Mouse (Mus musculus) thymus, postnatal 4 days (tissue): ENCODE measurements around the gene Krtap16-1.
A peak's percentile ranks its signal among the peaks of the same experiment; 100 is the strongest.

Experiments used
- DNase-seq: peaks from one replicate; pipeline ENCODE4 v3.0.0; 2021

Gene Krtap16-1

DNA sequence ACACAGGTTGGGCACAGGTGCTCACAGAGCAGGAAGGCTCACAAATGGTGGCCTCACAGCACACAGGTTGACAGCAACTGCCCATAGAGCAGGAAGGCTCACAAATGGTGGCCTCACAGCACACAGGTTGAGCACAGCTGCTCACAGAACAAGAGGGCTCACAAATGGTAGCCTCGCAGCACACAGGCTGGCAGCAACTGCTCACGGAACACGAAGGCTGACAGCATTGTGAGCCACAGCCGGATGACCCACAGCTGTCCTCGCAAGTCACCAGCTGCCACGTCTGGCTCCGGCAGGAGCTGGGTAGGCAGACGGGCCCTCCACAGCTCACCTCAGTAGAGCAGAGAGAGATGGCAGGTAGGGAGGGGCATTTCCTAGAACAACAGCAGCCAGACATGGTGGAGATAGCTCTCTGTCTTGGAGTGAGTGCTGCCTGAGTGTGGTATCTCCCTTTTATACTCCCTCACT lies at the start of gene Krtap16-1:
Gene Krtap16-1, minus strand, starts transcription at position 418 of the 468 bp plus-strand sequence.
- DNase-seq: no peak

DNA sequence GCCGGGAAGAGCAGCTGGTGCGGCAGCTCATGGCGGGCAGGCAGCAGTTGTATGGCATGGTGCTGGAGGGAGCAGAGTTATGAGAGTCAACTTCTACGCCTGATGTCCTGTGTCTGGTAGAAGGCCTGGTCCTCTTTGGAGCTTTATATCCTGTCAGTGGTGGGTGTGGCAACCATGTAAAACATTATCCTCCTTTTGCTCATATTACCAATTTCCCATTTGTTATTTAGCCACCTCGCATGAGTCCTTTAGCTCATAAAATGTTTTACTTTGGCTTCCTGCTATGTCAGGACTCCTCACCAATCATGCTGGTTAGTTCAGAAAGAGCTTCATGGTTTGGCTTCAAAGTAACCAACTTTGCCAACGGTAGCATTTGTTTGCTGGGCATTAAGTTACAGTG lies 43.4 kb upstream of the Krtap16-1 start, which contains the start of gene Krt33b:
Gene Krt33b, minus strand, starts transcription at position 101 of the 400 bp plus-strand sequence.
- no peak for DNase-seq

DNA sequence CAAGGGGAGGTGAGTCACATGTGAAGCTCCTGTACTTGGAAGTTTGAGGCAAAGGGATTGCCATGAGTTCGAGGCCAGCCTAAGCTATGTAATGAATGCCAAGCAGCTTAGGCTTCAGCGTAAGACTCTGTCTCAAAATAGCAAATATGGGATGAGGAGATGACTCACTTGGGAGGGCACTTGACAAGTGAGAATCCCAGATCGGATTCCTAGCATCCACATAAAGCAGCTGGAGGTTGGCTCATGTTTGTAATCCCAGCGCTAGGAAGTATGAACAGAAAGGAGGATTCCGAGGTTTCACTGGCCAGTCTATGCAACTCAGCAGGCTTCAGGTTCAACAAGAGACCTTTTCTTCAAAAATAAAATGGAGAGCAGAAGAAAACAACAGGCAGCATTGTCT lies 35.0 kb upstream of the Krtap16-1 start:
- DNase-seq: no peak

- no peak for DNase-seq
These were observed 33.1 kb upstream of the Krtap16-1 start for GRCm38 (mm10) chr11:100019466-100019865.

DNA sequence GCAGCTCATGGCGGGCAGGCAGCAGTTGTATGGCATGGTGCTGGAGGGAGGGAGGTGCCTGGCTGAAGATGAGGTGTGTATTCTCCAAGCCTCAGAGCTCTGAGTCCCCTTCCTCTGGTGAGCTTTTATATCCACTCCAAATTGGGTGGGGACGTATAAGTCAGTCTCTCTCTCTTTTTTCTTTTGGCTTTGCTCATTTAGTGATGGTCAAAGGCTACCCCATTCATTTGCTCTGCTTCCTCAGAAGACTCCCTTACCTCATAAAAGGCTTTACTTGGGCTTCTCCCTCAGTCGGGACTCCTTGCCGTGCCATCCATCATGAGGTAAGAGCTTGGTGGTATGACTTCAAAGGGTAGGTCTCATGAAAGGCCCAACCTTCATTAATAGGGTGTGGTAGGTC lies 29.7 kb upstream of the Krtap16-1 start, which contains the start of gene Krt33a:
Gene Krt33a, minus strand, starts transcription at position 101 of the 400 bp plus-strand sequence.
- DNase-seq: no peak

- no peak for DNase-seq
These were observed 27.3 kb upstream of the Krtap16-1 start for GRCm38 (mm10) chr11:100013691-100014171.

DNA sequence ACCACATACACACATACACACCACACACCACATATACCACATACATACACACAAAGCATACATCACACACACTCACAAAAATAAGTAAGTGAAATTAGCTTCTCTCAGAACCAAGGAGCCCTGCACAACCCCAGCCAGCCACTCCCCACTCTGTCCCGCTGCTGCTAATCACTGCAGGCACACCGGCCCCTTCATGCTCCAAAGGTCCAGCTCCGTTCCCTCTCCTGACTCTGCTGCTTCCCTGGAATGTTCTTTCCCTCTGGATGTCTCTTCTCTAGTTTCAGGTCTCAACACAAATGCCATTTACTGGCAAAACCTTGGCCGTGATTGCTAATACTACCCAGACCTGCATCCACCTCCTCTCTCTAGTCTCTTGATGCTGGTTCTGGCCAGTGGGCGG lies 24.3 kb upstream of the Krtap16-1 start:
- DNase-seq: no peak

DNA sequence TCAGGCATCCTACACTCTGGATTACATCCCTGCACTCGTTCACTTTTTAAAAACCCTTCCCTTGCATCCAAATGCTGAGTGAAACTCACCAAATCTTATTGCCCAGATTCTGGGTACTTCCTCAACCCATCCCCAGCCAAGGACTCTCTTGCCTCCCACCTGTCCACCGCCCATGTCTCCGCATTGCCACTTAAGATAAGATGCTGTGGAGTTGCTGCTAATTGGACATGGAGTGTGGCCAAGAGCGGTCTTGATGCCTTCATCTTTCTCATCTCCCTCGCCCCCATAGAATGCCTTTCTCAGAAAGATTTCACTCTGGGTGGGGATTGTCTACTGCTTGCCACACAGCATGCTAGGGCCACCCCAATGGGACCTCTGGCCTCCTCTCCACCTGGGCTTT lies 21.9 kb upstream of the Krtap16-1 start:
- no peak for DNase-seq

- peak; percentile 37 for DNase-seq
These were observed 20.2 kb upstream of the Krtap16-1 start for GRCm38 (mm10) chr11:100006624-100007023.

DNA sequence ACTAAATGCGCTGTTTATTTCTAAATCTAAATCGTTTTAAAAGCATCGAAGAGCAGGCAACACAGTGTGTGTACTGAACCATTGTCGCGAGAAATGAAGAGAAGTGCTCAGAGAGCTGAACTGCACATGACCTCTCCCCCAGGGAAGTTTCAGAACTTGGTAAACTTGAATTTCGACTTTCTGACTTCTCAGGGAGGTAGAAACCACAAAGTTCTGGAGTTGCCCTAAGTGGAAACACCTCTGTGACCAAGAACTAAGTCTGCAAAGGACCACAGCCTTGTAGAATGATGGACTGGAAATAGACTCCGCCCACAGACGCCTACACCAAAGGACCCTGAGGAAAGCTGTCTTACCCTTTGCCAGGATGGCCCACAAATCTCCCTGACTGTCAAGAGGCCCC lies 19.5 kb upstream of the Krtap16-1 start:
- DNase-seq: no peak

GRCm38 (mm10) chr11:100004846-100005245 lies 18.4 kb upstream of the Krtap16-1 start:
- peak; percentile 52 for DNase-seq

- DNase-seq: no peak
These were observed 12.7 kb upstream of the Krtap16-1 start for GRCm38 (mm10) chr11:99999091-99999490.

DNA sequence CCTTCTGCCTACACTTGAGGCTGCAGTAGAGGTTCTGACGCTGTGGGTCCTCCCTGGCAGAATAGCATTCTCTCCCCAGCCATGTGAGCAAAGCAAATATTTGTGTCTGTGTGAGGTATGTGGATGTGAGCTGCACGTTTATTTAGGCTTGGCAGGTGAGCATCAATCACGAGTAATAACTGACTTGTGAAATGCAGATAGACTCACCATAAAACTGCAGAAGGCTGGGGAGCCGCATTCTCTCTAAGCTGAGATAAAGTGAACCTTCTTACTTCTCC lies 7.9 kb upstream of the Krtap16-1 start:
- no peak for DNase-seq

DNA sequence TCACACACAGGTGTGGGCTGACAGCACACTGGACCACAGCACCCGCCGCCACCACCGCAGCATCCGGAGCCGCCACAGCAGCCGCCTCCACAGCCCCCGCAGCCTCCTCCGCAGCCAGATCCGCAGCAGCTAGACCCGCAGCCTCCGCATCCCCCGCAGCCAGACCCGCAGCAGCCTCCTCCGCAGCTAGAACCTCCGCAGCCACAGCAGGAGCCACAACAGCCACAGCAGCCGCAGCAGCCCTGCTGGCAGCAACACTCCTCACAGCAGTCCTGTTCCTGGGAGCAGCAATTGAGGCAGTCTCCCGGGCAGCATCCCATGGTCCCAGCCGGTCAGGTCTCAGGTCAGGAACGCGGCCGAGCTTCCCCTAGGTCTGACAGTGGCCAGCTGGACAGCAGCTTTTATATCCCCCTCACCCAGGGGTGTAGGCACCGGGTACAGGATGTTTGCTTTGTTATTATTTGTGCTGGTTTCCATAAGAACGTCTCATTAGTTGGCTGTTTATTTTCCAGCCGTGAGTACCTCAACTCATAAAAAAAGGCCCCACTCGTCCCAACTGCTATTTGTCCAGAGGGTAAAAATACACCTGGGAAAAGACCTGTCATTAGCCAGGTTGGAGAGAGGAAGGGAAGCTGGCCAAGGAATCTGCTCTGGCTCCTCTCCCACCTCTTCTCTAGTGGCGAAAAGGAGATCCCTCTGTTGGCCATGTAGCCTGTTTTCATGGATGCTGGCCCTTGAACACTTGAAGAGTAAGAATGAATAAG lies 7.4 kb upstream of the Krtap16-1 start, which contains the start of gene Krtap17-1:
Gene Krtap17-1, minus strand, starts transcription at position 375 of the 764 bp plus-strand sequence.
- no peak for DNase-seq

DNA sequence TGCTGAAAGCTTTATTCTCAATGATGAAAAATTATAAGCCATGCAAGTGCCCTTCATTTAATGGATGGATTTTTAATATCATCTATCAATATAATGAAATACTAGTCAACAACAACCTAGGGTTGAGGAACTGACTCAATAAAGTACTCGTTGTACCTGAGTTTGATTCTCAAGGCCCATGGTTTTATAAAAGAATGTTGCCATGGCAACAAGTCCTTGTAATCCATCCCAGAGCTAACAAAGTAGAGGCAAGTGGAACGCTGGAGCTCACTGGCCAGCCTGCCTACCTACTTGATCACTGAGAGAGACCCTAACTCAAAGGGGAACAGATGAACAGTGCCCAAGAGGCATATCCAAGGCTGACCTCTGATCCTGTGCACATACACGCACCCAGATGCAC lies 4.2 kb upstream of the Krtap16-1 start:
- no peak for DNase-seq

DNA sequence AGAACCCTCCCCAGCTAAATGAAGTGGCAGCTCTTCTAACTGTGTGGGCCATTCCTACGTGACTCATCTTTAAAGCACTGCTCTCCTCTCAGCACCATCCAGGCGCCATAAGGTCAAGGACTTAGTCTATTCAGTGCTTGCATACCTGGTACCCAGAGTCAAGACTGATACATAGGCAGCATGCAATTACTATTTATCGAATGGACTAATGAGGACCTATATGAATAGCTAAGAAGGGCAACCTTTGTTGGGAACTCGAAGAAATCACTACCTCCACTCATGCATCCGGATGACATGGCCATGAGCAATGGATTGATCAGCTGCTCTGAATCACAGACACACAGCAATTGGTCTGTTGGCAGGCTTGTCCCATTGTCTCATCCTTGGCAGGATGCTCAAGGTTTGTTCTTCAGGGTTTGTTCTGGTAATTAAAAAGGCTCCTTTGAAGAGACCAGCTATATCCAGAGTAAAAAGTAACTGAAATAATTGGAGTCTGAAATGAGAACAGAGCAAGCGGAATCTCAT lies 3.5 kb upstream of the Krtap16-1 start:
- DNase-seq: no peak

- DNase-seq: no peak
These were observed 2.1 kb upstream of the Krtap16-1 start for GRCm38 (mm10) chr11:99988530-99988929.

DNA sequence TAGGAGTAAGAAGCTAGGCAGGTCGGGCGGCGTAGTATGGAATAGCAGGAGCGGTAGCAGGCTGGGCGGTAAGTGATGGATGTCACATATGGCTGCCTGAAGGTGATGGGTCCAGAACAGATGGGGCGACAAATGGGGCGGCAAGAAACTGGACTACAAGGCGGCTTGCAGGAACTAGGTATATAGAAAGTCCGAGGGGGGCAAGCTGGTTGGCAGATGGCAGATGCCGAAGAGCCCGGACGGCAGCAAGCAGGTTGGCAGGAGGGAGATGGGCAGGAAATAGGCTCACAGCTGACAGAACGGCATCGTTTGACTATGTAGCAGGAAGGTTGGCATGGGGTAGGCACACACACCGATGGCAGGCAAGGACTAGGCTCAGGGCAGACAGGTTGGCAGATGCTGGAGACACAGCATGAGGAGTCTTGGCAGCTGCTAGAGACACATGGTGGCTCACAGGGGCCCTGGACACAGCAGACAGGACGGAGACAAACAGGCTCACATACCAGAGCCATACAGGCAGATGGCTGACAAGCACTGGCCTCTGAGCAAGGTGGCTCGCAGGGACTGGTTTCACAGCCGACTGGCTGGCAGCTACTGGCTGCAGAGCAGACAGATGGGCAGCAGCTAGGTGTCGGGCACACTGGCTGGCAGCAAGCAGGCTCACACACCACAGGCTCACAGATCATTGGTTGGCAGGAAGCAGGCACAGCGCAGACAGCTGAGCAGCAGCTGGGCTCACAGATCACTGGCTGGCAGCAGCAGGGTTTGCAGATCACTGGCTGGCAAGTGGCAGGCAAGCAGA lies 905 bp downstream of the Krtap16-1 start:
- no peak for DNase-seq

- no peak for DNase-seq
These were observed 3.0 kb downstream of the Krtap16-1 start for GRCm38 (mm10) chr11:99983442-99983841.

DNA sequence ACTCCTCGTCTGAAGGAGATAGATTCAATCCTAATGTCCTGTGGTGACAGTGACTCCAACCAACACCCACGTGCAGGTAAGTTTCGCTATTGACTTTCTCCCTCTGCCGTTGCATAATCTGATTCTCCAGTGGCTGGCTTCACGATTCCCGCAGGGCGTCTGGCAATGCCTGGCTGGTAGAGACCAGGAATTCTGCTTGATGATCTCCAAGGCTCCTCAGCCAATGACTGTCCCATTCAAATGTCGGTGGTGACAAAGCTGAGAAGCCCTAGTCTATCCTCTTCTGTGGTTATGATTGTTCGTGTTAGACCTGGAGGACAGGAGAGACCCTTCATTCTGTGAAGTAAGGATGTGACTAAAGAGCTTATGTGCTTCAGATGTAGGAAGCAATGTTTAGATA lies 3.7 kb downstream of the Krtap16-1 start:
- DNase-seq: no peak

DNA sequence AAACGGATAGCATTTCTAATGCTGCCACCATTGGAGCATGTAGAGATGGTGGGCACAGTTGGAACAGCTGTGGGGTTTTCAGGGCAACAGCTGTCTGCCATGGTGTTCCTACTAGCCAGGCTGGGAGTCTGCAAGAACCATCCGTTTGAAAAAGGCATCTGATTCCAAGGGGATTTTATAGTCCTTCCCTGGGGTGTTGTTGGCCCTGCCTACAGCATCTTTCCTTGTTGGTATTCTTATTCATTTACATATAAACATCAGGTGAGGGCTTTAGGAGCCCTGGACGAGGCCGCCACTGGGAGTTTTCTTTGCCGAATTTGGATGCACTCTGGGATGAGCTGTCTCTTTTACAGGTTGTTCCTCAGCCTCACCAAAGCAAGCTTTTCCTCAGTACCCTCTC lies 7.4 kb downstream of the Krtap16-1 start, which contains the start of gene Krtap29-1:
Gene Krtap29-1, minus strand, starts transcription at position 101 of the 400 bp plus-strand sequence.
- no peak for DNase-seq

DNA sequence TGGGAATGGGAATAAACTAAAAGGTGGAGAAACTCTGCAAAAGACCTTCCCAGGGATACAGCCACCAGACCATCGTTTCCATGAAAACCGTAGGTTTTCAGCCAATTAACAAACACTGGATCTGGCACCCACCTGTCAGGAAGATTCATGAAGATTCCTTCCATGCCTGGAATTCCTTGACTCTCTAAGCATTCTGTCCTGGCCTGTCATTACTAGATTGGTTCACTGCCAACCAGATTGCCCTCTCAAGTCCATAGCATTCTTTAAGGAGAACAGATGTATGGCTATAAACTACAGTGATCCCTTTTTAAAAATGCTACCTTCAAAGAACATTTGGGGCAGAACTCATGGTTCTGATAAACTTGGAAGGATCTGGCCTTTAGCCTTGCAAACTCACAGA lies 20.4 kb downstream of the Krtap16-1 start:
- no peak for DNase-seq

- no peak for DNase-seq
These were observed 22.2 kb downstream of the Krtap16-1 start for GRCm38 (mm10) chr11:99964213-99964612.

GRCm38 (mm10) chr11:99948175-99948574 lies 38.2 kb downstream of the Krtap16-1 start, which contains the start of gene Krtap9-5:
Gene Krtap9-5, plus strand, starts transcription at chr11:99948475.
- no peak for DNase-seq
